Mouse (Mus musculus) effector memory CD4-positive, alpha-beta T cell, adult 5 months (primary cell): Measurements from ENCODE around the gene Wdr48. TPM values are rescaled to one million over a fixed set of nuclear protein-coding genes. Genes with fewer than 3 reads are reported as not detected.

Source experiments
- polyA plus RNA-seq: library from polyadenylated mRNA; unstranded; fragments of 100-300 nt; shearing (Covaris generic); gene quantifications from one replicate; pipeline ENCODE4 v1.2.1, GENCODE M21; 2017

Gene Wdr48
- polyA plus RNA-seq: 61.3 TPM

DNA sequence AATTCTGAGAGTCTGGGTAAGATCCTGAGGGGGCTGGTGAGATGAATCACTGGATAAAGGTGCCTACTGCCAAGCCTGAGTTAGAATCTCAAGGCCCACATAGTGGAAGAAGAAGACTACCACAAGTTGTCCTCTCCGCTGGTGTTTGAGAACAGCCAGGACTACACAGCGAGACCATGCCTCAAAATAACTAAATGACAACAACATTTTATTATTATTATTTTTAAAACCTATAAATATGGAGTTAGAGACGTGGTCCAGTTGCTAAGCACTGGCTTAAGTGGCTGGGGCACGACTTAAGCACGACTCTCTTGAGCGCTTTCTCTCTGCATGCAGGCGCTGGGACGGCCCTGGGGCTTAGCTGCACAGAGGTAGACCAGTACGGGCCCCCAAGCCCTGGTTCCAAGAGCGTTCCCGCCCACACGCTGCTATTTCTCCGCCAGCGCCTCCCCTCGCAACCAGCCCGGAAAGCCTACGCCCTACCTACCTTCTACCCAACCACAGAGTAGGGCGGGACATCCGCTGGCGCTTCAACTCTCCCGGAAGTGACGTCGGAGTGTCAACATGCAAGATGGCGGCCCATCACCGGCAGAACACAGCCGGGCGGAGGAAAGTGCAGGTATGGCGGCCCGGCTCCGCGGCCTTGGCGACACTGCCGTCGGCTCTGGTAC is at the start of gene Wdr48:
Wdr48 (plus strand) TSS at position 540 of the 671 bp plus-strand sequence.

DNA sequence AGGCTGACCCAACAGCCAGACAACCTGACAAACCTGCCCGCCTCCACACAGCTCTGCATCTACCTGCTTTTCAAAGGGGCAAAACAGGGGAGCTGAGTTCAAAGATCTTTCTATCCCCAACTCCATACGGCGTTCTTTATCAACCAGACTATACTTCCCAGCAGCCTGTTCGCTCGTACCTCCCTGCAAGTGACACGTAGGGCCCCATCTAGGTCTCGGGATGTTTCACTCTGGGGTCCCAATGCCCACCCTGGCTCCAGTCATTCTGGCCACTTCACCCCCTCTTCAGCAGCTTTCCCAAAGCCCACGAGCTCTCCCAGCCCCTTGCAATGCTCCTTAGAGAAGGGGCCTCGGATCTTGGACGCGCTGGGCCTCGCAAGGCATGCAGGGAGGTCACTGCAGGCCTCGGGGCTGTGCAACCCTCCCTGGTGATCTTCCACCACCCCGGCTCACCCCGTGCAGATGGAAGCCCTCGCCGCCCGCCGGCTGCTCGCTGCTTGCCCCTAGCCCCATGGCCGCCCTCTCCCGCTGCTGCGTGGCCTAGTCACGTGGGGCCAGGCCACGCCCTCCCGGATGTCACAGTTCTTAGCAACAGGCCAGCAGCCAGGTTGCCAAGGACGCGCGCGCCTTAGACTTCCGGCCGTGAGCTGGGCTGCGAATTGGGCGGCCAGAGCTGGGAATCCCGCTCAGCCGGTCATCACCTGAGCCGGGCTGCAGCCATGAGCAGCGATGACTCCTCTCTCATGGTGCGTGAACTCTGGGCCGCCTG is 42.5 kb downstream of the Wdr48 start, which contains the start of the genes Gorasp1 and Ttc21a:
Gorasp1 (minus strand) TSS at position 561 of the 769 bp plus-strand sequence.
Ttc21a (plus strand) TSS at position 602 of the 769 bp plus-strand sequence.

Other genes starting within 250 kb of the Wdr48 start
- gene Scn10a, start 175.6 kb upstream of the Wdr48 start, polyA plus RNA-seq: not detected
- 0.41 TPM for gene Scn11a, start 69.4 kb upstream of the Wdr48 start, polyA plus RNA-seq
- gene Gorasp1, start 42.7 kb downstream of the Wdr48 start, polyA plus RNA-seq: 1.6 TPM
- gene Ttc21a, start 42.7 kb downstream of the Wdr48 start, polyA plus RNA-seq: not detected
- 369 TPM for gene Csrnp1, start 89.8 kb downstream of the Wdr48 start, polyA plus RNA-seq
- not detected for gene Xirp1, start 128.7 kb downstream of the Wdr48 start, polyA plus RNA-seq
- 0.85 TPM for gene Cx3cr1, start 175.0 kb downstream of the Wdr48 start, polyA plus RNA-seq
- gene Ccr8, start 197.2 kb downstream of the Wdr48 start, polyA plus RNA-seq: 26.8 TPM
- gene Slc25a38, start 215.5 kb downstream of the Wdr48 start, polyA plus RNA-seq: 47.2 TPM
- gene Rpsa, start 232.8 kb downstream of the Wdr48 start, polyA plus RNA-seq: 1,720 TPM